Mouse (Mus musculus): ENCODE measurements around the gene Pbld2. TPM values are rescaled to one million over a fixed set of nuclear protein-coding genes. Genes with fewer than 3 reads are reported as not detected.

Gene Pbld2
- polyA plus RNA-seq, 1 experiment from 2014 or later, result 1.1 TPM

- H3K4me1 ChIP-seq, result peaks cover 45% of the 10 kb centered on the region
- WGBS, result 85% methylated on average over 10 of the region's 10 CpGs
- no peaks in the 10 kb centered on the region for H3K36me3 ChIP-seq
- H3K9me3 ChIP-seq (replicated peaks), result no peaks in the 10 kb centered on the region
- DNase-seq (ENCODE audit: low spot score), result no peak
- H3K27me3 ChIP-seq (ENCODE audit: low read depth, poor library complexity, severe bottlenecking), result no peaks in the 10 kb centered on the region
- peak overlapping the region; percentile 100 for H3K27ac ChIP-seq (replicated peaks)
- peak overlapping the region; percentile 97 for H3K4me3 ChIP-seq
Measured at GRCm38 (mm10) chr10:63027376-63028161, 3.5 kb downstream of the Pbld2 start.

DNA sequence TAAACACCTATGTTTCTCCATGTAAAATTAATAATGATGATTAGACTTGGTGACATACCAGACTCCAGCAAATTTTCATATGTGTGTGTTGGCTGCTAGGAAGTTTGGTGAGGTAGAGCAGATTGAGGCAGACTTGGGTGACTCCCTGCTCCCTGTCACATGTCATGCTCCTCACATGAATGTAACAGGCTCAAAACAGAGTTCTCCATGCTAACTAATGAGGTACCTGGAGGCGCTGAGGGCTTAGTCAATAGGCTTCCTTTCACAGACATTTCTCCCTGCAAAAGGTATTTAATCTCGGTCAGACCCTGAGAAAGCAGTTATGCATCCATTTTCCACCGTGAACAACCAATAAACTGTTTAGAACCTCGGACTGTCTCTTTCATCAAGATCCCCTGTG is 4.3 kb downstream of the Pbld2 start:
- WGBS, result 71% methylated on average over 4 of the region's 4 CpGs
- Histone ChIP-seq H3K9me3 (replicated peaks) (no peaks in the 10 kb centered on the region), H3K27me3 (ENCODE audit: low read depth, poor library complexity, severe bottlenecking) (no peaks in the 10 kb centered on the region), H3K4me3 (no peak overlapping the region), H3K27ac (replicated peaks) (peak overlapping the region; percentile 100), H3K36me3 (no peaks in the 10 kb centered on the region), H3K4me1 (peaks cover 49% of the 10 kb centered on the region)
- no peak for DNase-seq (ENCODE audit: low spot score)

DNA sequence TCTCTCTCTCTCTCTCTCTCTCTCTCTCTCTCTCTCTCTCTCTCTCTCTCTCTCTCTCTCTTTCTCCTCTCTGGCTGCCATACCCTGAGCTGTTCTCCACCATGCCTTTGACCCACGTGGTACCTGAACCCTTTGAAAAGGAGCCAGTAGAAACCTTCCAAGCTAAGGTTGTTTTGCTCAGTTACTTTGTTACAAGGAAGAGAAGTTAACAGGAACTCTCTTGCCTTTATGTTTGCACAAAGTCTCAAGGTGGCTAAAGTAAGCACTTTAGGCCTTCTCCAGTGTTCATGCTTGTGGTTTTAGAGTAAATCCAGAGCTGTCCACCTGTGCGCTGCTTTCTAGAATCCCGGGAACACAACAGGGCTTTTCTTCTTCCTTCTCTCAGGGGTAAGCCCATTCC is 8.2 kb downstream of the Pbld2 start:
- Histone ChIP-seq H3K4me1 (peaks cover 25% of the 10 kb centered on the region), H3K36me3 (no peaks in the 10 kb centered on the region), H3K4me3 (no peak overlapping the region), H3K27ac (replicated peaks) (no peak overlapping the region), H3K27me3 (ENCODE audit: low read depth, poor library complexity, severe bottlenecking) (no peaks in the 10 kb centered on the region), H3K9me3 (replicated peaks) (no peaks in the 10 kb centered on the region)
- DNase-seq (ENCODE audit: low spot score), result no peak
- 79% methylated on average over 3 of the region's 3 CpGs for WGBS

GRCm38 (mm10) chr10:63032956-63033355 is 8.8 kb downstream of the Pbld2 start:
- DNase-seq (ENCODE audit: low spot score), result no peak
- Histone ChIP-seq H3K27ac (replicated peaks) (no peak overlapping the region), H3K4me1 (peaks cover 18% of the 10 kb centered on the region), H3K9me3 (replicated peaks) (no peaks in the 10 kb centered on the region), H3K27me3 (ENCODE audit: low read depth, poor library complexity, severe bottlenecking) (no peaks in the 10 kb centered on the region), H3K36me3 (no peaks in the 10 kb centered on the region), H3K4me3 (no peak overlapping the region)
- 76% methylated on average over 3 of the region's 3 CpGs for WGBS

GRCm38 (mm10) chr10:63038571-63039320 is 14.6 kb downstream of the Pbld2 start:
- Histone ChIP-seq H3K27ac (replicated peaks) (no peak overlapping the region), H3K4me3 (no peak overlapping the region), H3K27me3 (ENCODE audit: low read depth, poor library complexity, severe bottlenecking) (no peaks in the 10 kb centered on the region), H3K36me3 (no peaks in the 10 kb centered on the region), H3K4me1 (no peaks in the 10 kb centered on the region), H3K9me3 (replicated peaks) (no peaks in the 10 kb centered on the region)
- WGBS, result 87% methylated on average over 14 of the region's 14 CpGs
- DNase-seq (ENCODE audit: low spot score), result no peak

DNA sequence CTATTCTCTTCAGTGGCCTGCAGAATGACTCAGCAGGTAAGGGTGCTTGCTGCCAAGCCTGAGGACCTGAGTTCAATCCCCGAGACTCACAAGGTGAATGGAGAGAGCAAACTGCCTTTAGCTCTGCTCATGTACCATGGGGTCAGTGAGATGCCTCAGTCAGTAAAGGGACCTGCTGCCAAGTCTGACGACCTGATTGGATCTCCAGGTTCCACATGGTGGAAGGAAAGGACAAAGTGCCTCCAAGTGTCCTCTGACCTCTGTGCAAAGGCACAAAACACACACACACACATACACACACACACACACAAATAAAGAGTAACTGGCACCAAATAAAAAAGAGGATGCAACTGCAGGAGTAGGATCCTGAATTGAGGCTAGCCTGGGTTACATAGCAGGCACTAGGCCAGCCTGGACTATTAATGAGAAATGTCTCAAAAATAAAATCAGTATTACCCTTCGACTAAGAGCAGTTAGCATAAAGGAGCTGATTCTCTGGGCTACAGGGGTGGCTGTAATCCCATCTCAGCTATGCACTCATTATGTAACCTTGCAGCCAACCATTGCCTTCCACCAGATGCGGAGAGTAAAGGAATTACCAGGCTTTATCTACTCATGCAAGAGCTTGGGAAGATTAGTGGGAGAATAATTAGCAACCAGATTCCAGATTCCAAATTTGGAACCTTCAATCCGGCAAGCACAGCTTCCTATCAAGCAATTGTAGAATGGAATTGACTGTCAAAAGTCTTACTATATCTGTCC is 15.9 kb downstream of the Pbld2 start:
- H3K9me3 ChIP-seq (replicated peaks), result no peaks in the 10 kb centered on the region
- DNase-seq (ENCODE audit: low spot score), result no peak
- no peaks in the 10 kb centered on the region for H3K4me1 ChIP-seq
- H3K27ac ChIP-seq (replicated peaks), result no peak overlapping the region
- no peaks in the 10 kb centered on the region for H3K36me3 ChIP-seq
- no peak overlapping the region for H3K4me3 ChIP-seq
- no peaks in the 10 kb centered on the region for H3K27me3 ChIP-seq (ENCODE audit: low read depth, poor library complexity, severe bottlenecking)
- WGBS, result 67% methylated on average over 5 of the region's 5 CpGs

DNA sequence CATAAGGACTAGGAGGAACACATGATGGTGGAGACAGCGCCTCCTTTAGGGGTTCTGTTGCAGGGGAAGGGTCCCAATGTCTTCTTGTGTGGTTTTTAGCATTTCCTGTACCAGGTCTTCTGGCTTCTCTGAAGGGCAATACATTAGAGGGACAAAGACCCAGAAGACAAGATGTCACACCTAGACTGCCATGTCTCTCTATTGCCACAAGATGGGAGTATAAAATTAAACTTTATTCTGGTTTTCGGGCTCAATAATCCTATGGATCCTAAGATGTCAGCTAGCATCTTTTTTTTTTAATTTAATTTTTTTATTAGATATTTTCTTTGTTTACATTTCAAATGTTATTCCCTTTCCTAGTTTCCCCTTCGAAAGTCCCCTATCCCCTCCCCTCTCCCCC is 19.0 kb downstream of the Pbld2 start:
- H3K36me3 ChIP-seq, result no peaks in the 10 kb centered on the region
- no peaks in the 10 kb centered on the region for H3K9me3 ChIP-seq (replicated peaks)
- no peak overlapping the region for H3K27ac ChIP-seq (replicated peaks)
- WGBS, result 67% methylated on average over 3 of the region's 3 CpGs
- H3K27me3 ChIP-seq (ENCODE audit: low read depth, poor library complexity, severe bottlenecking), result no peaks in the 10 kb centered on the region
- no peak overlapping the region for H3K4me3 ChIP-seq
- no peak for DNase-seq (ENCODE audit: low spot score)
- no peaks in the 10 kb centered on the region for H3K4me1 ChIP-seq

GRCm38 (mm10) chr10:63047751-63048150 is 23.6 kb downstream of the Pbld2 start:
- 90% methylated on average over 8 of the region's 8 CpGs for WGBS
- no peaks in the 10 kb centered on the region for H3K27me3 ChIP-seq (ENCODE audit: low read depth, poor library complexity, severe bottlenecking)
- H3K4me1 ChIP-seq, result no peaks in the 10 kb centered on the region
- H3K9me3 ChIP-seq (replicated peaks), result no peaks in the 10 kb centered on the region
- H3K27ac ChIP-seq (replicated peaks), result no peak overlapping the region
- no peak for DNase-seq (ENCODE audit: low spot score)
- no peaks in the 10 kb centered on the region for H3K36me3 ChIP-seq
- H3K4me3 ChIP-seq, result no peak overlapping the region

DNA sequence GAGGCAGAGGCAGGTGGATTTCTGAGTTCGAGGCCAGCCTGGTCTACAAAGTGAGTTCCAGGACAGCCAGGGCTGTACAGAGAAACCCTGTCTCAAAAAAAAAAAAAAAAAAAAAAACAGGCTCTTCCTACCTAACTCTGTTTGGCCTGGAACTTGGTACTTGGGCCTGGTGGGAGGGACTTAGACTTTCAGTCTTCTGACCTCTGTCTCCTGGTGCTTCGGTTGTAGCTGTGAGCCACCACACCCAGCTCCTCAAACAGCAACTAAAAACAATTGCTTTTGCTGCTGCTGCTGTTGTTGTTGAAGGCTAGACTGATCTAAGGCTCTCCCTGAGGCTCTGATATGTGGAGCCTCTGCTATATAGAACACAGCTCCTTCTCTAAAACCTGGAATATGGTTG is 25.0 kb downstream of the Pbld2 start:
- H3K4me1 ChIP-seq, result peaks cover 5% of the 10 kb centered on the region
- DNase-seq (ENCODE audit: low spot score), result no peak
- no peaks in the 10 kb centered on the region for H3K9me3 ChIP-seq (replicated peaks)
- no peaks in the 10 kb centered on the region for H3K36me3 ChIP-seq
- no peaks in the 10 kb centered on the region for H3K27me3 ChIP-seq (ENCODE audit: low read depth, poor library complexity, severe bottlenecking)
- WGBS, result 81% methylated on average over 2 of the region's 2 CpGs
- no peak overlapping the region for H3K27ac ChIP-seq (replicated peaks)
- no peak overlapping the region for H3K4me3 ChIP-seq

GRCm38 (mm10) chr10:63051267-63051666 is 27.2 kb downstream of the Pbld2 start:
- DNase-seq (ENCODE audit: low spot score), result no peak
- 76% methylated on average over 7 of the region's 7 CpGs for WGBS
- Histone ChIP-seq H3K27me3 (ENCODE audit: low read depth, poor library complexity, severe bottlenecking) (no peaks in the 10 kb centered on the region), H3K4me3 (no peak overlapping the region), H3K27ac (replicated peaks) (no peak overlapping the region), H3K4me1 (peaks cover 5% of the 10 kb centered on the region), H3K36me3 (no peaks in the 10 kb centered on the region), H3K9me3 (replicated peaks) (no peaks in the 10 kb centered on the region)

- no peaks in the 10 kb centered on the region for H3K27me3 ChIP-seq (ENCODE audit: low read depth, poor library complexity, severe bottlenecking)
- 80% methylated on average over 6 of the region's 6 CpGs for WGBS
- DNase-seq (ENCODE audit: low spot score), result no peak
- H3K36me3 ChIP-seq, result no peaks in the 10 kb centered on the region
- H3K4me1 ChIP-seq, result peaks cover 10% of the 10 kb centered on the region
- no peak overlapping the region for H3K4me3 ChIP-seq
- no peaks in the 10 kb centered on the region for H3K9me3 ChIP-seq (replicated peaks)
- no peak overlapping the region for H3K27ac ChIP-seq (replicated peaks)
Measured at GRCm38 (mm10) chr10:63052011-63052410, 27.9 kb downstream of the Pbld2 start.

GRCm38 (mm10) chr10:63053007-63053406 is 28.9 kb downstream of the Pbld2 start:
- Histone ChIP-seq H3K9me3 (replicated peaks) (no peaks in the 10 kb centered on the region), H3K36me3 (no peaks in the 10 kb centered on the region), H3K27me3 (ENCODE audit: low read depth, poor library complexity, severe bottlenecking) (no peaks in the 10 kb centered on the region), H3K4me3 (no peak overlapping the region), H3K4me1 (peaks cover 17% of the 10 kb centered on the region), H3K27ac (replicated peaks) (0 out of 2 replicates have a peak overlapping the region, but pooled peaks have one; percentile 13)
- 75% methylated on average over 6 of the region's 6 CpGs for WGBS
- DNase-seq (ENCODE audit: low spot score), result no peak

Data from midbrain, embryonic 10.5 days (tissue).